Mouse (Mus musculus) thymus, postnatal 10 days (tissue): ENCODE results near the gene Mettl9.
A peak's percentile ranks its signal among the peaks of the same experiment; 100 is the strongest.

Experiments used
- DNase-seq, 2 experiments: peaks; one replicate each; pipeline ENCODE4 v3.0.0; 2021; ENCODE audit warnings: low spot score in 2 of 2

Gene Mettl9

DNA sequence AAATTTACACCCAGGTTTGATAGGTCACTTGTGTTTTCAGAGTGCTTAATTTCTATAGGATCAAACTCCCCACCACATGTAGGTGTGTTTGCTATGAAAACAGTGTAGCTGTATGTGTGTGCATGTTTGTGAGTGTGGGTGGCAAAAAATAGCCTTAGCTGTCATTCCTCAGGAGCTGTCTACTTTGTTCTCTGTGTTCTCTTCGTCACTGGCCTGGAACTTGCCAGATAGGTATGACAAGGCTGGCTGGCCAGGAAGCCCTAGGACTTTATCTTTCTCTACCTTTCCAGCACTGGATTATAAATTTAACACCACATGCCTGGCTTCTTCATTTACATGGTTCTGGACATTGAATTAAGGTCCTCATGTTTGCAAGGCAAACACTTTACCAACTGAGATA is 10.0 kb downstream of the Mettl9 start:
- DNase-seq, result no peak

DNA sequence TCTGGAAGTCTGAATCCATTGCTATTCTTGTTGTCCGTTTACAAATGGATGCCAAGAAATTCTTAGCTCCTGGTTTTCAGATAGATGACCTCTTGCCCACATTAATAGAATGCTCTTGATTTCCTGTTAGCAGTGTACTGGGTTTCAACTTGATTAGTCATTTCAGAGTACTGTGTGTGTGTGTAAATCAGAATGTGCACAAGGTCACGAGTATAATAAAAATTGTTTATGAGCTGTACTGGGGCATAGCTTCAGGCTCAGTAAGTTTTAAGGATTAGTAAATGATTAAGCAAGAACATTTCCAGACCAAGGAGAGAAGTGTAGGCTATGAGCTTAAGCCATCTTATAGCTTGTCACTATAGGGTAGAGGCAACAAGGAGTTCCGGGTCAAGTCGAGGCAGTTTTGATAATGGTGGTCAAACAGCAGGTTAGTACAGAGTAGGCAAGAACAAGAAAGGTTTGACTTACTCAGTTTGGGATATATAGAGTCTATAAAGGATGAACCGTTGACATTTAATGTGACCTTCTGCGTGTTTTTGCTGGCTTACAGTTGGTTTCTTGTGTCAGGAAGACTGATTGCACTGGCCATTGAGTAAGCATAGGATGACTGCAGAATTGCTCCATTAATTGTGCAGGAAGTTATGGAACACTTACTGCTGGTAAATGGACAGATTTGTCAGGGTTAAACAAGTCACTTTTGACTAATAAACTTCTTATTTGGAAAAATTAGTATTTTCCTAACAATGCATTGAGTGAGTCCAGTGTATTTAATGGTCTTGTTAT is 11.6 kb downstream of the Mettl9 start:
- DNase-seq, result no peak

DNA sequence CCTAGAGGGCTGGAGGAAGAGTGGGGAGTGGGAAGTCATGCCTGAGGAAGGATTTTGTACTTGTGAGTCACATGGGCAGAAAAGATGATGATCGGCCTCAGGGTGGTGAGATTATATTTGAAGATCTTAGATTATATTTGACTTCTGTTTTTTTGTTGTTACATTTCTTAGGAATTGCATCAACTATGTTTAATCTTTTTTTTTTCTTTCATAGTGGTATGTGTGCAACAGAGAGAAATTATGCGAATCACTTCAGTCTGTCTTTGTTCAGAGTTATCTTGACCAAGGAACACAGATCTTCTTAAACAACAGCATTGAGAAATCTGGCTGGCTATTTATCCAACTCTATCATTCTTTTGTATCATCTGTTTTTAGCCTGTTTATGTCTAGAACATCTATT is 13.4 kb downstream of the Mettl9 start:
- DNase-seq, result no peak

DNA sequence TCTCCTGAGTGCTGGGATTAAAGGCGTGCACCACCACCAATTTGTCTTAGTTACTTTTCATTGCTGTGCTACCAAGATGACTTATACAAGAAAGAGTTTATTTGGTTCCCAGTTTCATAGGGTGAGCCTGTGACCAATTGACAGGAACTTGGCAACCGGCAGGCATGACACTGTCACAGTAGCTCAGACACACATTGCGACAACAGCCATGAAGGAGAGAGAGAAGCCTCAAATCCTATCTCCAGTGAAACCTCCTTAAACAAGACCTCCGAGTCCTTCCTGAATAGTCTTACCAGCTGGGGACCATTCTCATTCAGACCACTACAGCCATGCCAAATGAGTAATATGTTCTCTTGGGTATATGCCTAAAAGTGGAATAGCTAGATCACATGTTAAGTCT is 18.8 kb downstream of the Mettl9 start:
- DNase-seq, result no peak

- DNase-seq, result no peak
These were observed 25.4 kb downstream of the Mettl9 start for GRCm38 (mm10) chr7:121059477-121060218.

DNA sequence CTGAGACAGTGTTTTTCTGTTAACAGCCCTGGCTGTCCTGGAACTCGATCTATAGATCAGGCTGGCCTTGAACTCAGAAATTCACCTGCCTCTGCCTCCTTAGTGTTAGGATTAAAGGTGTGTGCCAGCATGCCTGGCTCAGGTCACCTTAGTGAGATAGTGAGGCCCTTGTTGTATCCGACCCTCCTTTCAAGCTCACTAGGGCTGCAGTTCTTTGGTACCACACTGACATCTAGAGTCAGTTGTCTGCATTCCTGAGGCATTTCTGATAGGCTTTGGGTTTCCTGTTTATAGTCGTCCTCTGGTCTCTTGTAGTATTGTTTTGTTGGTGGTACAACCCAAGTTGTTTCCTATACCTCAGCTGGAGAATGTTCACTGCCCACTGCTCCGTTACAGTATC is 30.1 kb downstream of the Mettl9 start:
- peak in 1 of 2 experiments; percentile 34 for DNase-seq

DNA sequence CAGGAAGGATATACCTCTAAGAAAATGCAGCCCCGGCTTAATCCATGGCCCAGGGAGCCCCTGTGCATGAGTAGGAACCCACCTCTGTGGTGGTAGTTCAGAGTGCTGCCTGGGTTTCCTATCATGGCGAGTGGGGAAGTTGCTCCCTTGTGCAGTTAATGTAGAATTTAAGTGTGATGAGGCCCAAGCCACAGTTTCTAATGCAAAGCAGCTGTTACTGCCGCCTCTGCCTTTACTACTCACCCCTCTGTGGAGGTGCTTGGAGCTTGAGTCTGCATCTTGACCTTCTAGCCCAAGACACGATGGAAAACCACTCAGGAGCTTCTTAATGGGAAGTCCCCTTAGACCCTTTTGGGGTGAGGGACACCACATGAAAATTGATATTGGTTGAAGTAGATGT is 37.0 kb downstream of the Mettl9 start:
- DNase-seq, result no peak

DNA sequence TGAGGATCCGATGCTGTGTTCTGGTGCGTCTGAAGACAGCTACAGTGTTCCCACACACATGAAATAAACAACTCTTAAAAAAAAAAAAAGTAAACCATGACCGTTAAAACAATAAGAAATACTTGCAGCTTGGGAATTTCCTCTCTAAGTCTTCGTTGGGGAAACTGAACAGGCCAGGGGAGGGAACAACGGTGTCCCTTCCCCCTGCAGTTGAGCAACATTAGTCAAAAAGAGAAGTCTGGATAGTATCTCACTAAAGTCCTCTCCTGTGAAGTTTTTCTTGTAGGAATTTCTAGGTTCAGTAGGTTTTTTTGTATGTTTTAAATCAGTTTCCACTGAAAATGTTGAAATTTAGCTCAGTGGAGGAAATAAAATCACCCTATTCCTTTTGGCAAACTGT is 38.3 kb downstream of the Mettl9 start:
- no peak for DNase-seq

DNA sequence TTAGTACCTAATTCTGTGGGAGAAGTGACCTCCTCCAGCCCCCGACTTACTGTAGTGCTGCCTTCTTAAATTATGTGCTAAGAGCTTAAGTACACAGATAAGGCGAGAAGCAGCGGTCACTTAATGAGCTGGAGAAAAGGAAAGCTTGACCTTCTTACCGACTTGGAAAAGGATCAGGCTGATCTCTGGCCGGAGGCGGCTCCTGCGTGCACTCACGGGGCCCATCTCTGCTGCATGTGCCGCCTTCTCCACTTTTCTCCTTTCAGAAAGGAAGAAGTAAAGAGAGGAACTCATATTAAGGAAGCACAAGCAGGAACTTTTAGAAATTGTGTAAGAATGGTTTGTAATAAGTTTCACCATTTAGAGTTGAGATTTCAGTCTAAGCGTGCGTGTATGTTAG is 40.0 kb downstream of the Mettl9 start, which contains the start of gene Igsf6:
Gene Igsf6 (minus strand): TSS at position 292 of the 400 bp plus-strand sequence.
- no peak for DNase-seq

DNA sequence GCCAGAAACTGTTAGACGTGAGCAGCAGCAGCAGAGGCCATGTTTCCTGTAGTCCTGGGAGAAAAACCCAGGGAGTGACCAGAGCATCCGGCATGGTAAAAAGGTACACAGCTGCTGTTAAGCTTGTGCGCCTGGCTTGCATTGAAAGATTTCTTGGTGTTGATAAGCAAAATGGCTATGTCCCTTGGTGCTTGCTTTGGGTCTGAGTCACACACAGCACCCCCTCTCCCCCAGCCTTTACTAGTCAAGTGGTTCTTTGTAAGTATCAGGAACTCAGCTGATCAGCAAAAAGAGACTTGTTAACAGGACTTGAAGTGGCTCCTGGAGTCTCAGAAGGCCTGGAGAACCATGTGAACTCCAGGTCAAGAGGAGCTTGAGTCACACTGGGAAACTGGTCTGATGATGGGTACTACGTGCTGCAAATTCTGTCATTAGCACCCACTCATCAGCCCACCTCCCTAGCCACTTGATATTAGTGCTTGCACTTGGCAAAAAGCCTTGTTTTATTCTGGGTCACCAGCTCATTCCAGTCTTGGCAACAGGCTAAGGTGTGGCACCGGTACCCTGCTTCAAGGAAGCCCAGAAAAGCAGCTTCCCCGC is 40.7 kb downstream of the Mettl9 start:
- DNase-seq, result no peak

GRCm38 (mm10) chr7:121075416-121075815 is 41.2 kb downstream of the Mettl9 start:
- DNase-seq, result no peak

DNA sequence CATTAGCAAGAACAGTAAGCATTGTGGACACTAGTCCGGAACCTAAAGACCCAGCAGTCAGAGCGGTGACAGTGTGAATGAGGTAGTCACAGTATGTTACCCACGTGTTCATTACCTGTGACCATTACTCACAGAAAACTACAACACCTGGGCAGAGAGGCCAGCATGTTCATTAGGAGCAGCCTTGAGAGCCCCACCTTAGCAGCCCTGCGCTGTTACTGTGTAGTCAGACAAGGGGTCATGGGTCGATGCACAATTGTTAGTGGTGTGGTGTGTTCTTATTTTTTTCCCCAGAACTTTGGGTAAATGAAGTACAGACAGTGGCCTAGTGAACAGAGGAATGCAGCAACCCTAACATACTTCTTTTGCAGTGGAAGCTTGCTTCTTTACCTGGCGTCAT is 43.1 kb downstream of the Mettl9 start:
- no peak for DNase-seq

DNA sequence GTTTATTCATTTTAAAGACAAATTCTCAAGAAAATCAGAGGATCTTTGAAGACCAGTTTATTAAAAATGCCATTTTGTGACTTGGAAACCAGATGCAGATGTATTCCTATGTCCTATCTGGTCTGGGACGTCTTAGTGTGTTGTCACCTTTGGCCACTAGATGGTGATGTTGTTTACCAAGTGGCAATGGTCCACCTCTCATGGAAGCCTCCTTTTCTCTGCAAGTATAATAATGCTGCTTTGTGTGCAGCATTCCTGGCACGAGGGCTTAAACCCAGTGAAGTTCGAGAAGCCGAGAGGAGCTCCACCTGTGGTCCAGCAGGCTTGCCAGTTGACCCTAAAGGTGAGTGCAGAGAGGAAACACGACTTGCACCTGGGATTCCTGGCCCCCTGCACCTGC is 43.6 kb downstream of the Mettl9 start:
- DNase-seq, result peak in 1 of 2 experiments; percentile 50

GRCm38 (mm10) chr7:121081350-121081749 is 47.1 kb downstream of the Mettl9 start, which contains the start of gene Otoa:
TSS of gene Otoa (plus strand) at chr7:121081650.
- no peak for DNase-seq

DNA sequence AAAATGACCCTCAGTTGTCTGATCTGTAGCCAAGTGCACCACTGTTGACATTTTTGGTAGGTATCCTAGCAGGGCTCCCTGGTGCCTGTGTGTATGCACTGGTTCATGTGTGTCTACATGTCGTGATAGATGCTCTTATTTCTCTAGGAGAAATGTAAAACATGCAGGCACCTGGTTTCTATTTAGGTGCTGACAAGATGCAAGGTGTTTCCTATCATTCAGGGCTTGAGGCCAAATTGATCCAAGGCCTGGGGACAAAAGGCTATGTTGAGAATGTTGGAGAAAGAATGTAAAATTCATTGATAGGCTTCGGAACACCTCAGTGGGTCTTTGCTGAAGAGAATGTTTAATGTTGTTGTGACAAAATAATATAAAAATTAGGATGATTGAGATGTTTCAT is 47.6 kb downstream of the Mettl9 start:
- DNase-seq, result no peak

DNA sequence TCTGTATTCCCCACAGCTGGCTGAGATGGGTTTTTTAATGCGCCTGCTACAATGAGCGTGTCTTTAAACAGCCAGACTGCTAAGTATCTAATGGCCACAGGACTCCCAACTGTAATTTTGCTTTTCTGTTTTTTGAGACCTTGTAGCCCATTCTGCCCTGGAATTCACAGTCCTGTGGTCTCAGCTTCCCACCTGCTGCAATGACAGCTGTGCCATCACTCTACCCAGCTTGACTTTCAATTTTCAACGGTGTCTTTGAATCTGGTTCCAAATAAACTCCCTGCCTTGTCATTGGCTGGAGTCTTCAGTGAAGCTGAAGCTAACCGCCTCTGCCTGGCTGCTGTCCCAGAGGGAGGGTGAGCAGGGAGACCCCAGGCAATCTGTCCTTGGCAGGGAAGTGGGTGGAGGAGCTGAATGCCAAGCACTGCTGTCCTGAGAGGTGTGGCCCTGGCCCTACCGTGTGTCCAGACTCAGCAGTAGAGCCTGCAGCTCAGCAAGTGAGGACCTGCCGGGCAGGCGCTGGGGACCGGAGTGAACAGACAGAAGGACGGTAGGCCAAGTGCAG is 48.8 kb downstream of the Mettl9 start:
- no peak for DNase-seq

DNA sequence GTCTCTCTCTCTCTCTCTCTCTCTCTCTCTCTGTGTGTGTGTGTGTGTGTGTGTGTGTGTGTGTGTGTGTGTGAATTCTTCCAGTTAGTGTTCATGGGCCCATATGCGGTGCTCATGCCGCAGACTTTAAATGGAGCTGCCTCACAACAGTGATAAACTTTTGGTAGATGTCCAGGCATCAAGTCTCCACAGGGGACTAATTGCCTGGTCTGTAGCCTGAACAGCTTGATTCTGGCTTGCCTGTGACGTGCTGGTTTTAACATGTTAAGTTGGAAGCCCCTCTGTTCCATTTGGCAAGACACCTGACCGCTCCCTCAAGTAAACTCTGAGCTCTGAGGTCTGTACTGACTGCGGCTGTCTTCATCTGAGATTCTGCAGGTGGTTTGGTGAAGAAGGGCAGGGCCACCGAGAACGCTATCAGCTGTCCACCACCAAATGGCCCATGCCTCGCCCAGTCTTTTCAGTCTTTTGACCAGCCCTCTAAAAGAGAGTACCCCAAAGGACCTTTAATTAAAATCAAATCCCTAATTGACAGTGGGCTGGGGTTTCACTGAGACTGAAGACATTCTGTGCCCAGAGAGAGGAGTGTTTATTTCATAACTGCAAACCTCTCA is 50.7 kb downstream of the Mettl9 start:
- no peak for DNase-seq

- no peak for DNase-seq
These were observed 51.3 kb downstream of the Mettl9 start for GRCm38 (mm10) chr7:121085500-121085899.

- no peak for DNase-seq
These were observed 54.5 kb downstream of the Mettl9 start for GRCm38 (mm10) chr7:121088745-121089144.

DNA sequence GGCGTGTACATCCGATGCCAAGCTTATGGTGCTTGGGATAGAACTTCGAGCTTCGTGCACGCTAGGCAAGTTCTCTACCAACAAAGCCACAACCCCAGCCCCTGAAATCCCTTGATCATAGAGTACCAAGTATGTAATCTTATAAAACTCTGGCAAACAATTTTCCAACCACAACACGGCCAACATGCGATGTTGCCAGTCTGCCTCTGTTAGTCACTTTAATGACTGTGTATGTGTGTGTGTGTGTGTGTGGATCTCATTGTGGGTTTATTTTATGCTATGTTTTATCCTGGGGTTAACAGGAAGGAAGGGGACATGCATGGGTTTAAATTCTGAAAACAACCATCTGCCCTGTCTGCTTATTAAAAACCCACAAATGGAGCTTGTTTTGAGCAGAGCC is 56.5 kb downstream of the Mettl9 start:
- DNase-seq, result no peak

GRCm38 (mm10) chr7:121093026-121093425 is 58.8 kb downstream of the Mettl9 start:
- no peak for DNase-seq
